Mouse (Mus musculus): ENCODE measurements around the gene Rab1a.

- TF ChIP-seq CTCF (conservative IDR thresholded peaks at IDR 0.05; ENCODE audit: low read length), result no peak
- TF ChIP-seq POU5F1 (IDR thresholded peaks at IDR 0.05; ENCODE audit: borderline replicate concordance, low read length), result no peak
Measured at GRCm38 (mm10) chr11:20242366-20243056, 41.3 kb downstream of the Rab1a start.
